Mouse (Mus musculus) thymus, postnatal 36 days (tissue): Measurements from ENCODE around the gene Gm33543.

Experiments
- DNase-seq, 2 experiments: peaks; one replicate each; pipeline ENCODE4 v3.0.0; 2022; ENCODE audit warnings: mixed read lengths in 2 of 2

Gene Gm33543

DNA sequence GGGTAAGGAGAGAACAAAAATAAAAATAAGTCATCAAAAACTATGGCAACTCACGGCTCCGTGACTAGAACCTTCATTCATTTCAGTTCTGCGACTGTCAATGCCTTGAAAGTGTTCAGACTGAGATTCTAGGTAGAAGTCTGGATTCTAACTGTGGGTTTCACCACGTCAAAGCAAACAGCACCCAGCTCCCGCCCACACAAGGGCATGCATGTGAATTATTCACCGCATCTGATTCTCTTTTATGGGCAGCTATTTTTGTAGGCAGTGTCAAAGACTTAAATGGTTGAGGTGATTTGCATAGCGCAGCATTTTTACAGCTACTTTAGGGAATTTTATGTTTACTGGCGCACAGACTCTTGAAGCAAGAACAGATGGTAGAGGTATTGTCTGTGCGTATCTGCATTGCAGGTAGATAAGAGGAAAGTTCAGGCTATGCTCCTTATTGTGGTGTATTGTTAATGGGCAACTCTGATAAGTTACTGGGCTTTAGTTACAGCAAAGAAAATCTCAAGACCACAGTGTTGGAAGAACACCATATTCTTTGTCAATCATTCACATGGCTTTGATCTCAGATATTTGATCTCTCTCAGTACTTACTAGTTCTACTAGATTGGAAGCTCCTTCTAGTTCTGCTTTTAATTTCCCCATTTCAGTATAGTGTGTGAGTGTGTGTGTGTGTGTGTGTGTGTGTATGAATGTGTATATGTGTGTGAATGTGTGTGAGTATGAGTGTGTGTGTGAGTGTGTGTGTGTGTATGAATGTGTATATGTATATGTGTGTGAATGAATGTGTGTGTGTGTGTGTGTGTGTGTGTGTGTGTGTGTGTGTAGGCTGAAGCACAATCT is at the start of gene Gm33543:
Gene Gm33543 (minus strand): TSS at position 142 of the 849 bp plus-strand sequence.
- DNase-seq: peak; percentile 3 to 6

GRCm38 (mm10) chr10:95892132-95892531 is 49.4 kb upstream of the Gm33543 start:
- no peak for DNase-seq

DNA sequence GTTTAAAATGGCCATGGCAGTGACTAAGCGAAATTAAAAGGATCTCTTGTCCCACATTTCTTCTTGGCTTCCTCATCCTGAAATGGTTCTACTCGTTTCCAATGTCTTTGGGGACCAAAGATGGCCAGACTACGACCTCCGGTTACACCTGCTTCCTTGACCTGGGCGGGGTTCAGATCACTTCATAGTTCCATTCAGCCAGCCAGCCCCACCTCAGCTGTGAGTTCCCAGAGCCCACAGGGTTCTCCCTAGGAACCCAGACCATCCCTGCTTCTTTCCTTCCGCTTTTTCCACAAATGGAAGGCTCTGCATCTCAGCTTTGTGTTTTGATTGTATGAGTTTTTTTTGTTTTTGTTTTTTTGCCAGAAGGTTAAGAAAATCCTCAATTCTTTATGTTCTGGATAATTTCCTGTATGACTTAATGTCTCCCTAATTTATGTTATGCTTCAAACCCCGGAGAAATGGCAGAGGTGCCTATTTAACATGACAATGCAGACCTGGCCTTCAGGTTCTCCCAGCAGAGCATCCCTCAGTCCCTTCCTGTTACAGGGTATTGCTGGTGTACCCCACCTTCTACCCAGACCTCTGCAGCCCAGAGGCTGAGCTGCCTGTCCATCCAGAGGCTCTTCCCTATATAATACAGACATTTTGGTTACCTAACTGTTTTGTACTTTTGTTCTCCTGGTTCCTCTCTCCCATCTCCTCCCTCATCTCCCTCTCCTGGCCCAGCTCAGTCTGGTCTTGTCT is 48.7 kb upstream of the Gm33543 start:
- DNase-seq: no peak

GRCm38 (mm10) chr10:95883761-95884517 is 41.2 kb upstream of the Gm33543 start:
- no peak for DNase-seq

DNA sequence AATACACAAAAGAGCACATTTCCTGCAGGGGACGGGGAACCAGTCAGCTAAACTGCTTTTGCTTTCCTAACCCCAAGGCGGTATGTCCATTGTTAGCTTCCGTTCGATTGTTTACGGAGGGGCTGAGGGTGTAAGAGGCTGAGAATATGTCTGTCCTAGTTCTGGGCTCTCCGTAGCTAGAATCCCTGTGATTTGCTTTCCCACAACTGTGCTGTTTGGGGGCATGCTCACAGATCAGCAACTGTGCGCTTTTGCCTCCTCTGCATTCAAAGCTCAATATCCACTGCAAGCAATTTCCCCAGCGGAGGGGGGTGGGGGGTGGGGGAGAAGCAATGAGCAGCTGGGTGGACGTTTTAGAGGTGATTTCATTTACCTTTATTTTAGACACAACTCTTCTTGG is 39.3 kb upstream of the Gm33543 start:
- no peak for DNase-seq

DNA sequence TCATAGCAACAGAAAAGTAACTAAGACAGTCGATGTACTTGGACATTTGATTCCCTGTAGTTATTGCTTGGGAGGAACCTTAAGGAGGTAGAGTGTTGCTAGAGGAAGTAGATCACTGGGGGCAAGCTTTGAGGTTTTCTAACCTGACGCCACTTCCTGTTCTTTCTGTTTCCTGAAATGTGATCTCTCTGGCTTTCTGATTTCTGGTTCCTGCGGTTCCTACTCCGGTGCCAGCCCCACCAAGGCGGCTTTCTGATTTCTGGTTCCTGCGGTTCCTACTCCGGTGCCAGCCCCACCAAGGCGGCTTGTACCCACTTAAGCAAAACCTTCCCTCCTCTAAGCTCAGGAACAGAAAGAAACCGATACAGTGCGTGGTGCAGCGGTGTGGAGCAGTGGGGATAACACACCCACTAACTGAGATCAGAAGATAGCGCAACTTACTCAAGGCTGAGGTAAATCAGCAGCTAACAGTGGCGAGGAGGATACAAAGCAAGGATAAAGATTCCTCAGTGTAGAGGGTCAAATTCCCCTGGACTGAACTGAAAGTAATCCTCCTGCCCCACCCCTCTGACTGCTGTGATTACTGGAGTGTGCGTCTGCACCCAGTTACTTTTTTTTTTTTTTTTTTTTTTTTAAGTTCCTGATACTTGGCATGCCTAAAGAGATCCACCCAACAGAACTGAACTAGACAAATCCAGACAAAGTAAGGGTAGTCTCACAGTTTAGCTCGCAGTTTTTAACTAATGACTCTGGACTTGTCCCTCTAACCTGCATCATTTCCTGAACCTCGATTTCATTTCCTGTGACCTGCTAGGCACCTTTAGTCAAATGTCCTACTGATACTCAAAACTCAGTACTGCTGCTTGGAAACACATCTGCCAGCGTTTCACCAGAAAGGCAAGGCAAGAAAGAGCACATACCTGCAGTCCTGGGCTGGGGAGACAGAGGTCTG is 37.5 kb upstream of the Gm33543 start:
- no peak for DNase-seq

DNA sequence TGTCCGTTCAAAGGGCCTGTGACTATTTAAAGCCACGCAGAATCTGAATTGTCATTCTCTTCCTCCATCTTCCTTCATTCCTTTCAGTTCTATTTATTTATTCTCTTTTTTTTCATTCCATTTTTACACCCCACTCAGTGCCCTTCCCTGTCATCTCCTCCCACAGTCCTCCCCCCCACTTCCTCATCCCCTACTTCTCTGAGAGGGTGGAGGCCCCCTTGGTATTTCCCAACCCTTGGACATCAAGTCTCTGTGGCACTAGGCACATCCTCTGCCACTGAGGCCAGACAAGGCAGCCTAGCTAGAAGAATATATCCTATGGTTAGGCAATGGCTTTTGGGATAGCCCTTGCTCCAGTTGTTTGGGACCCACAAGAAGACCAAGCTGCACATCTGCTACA is 28.1 kb upstream of the Gm33543 start:
- no peak for DNase-seq

- no peak for DNase-seq
These were observed 25.6 kb upstream of the Gm33543 start for GRCm38 (mm10) chr10:95868348-95868747.

GRCm38 (mm10) chr10:95867596-95867995 is 24.9 kb upstream of the Gm33543 start:
- no peak for DNase-seq

DNA sequence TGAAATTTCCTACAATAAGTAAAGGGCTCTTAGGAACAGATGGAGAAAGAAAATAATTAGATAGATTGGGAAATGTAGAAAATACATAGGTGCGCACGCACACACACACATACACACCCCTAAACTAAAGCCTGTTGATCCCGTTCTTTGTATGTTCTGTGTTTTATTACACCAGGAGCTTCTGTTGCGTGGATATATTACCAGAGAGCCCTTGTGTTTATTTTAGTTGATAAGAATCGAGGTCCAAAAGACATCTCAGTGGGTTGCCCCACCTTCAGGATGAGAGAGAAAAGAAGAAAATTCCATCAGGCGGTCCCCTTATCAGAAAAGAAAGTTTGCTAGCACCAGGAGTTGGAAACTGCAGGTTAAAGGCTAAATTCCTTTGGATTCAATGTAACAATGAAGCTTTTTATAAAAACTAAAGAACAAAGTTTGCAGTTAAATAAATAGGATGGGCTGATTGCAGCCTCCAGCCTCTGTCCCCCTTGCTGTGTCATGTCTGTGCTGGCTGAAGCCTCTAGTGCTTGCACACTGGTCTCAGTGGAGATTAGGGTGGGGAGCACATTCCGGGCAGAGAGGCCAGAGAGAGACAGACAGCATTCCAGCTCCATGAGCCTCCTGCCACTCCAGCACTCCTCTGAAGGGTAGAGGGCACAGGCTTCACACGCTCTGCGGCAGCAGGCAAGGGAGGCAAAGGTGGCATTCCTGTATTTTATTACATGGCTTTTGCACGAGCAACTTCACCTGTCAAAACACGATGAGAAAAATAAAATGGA is 21.8 kb upstream of the Gm33543 start:
- no peak for DNase-seq

GRCm38 (mm10) chr10:95862664-95863063 is 19.9 kb upstream of the Gm33543 start:
- DNase-seq: no peak

DNA sequence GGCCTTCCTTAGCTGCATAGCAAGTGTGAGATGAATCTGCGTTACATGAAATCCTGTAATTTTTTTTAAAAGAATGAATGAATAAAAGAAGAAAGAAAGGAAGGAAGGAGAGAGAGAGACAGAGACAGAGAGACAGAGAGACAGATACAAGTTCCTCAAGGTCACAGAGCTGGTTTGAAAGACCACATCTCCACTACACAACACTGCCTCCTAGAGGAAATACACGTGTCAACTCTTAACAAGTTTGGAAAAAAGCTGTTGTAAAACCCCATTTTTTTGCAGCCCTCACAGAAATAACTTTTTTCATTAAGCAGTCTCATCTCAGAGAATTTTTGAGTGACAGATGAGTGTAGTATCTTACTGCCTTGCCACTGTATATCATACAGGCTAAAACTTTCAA is 15.4 kb upstream of the Gm33543 start:
- no peak for DNase-seq

DNA sequence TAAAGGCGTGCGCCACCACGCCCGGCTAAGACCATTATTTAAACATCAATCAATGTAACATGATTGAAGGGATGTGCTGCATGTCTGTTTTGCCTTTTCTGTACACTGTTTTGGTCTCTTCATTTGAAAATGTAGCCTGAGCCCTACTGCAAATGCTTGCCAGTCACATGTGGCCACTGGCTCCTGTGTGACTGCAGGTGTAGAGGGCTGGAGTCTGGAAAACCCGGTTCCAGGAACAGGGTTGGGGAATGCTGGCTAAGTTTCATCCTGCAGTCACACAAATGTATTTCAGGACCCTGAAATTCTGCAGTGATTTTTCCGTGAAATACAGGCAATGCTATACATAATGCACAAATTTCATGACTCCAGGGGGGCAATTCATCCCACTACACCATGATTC is 12.7 kb upstream of the Gm33543 start:
- DNase-seq: no peak

DNA sequence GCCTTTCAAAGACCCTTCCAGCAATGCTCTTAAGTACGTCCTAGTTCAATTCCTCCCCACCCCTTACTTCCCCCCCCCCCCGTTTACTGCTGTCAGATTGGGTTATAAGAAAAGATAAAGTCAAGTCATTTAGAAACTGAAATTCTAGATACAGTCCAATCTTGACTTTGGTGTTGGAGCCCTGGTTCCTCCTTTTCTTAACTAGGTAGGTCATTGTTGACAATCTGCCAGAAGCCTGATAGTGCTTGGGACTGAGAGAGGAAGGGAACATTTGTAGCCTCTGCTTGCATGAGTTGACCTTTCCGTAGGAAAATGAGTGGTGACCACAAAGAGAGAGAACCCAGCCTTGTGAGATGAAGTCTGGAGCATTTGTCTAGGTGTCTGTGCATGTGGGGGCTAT is 7.8 kb upstream of the Gm33543 start:
- DNase-seq: no peak

DNA sequence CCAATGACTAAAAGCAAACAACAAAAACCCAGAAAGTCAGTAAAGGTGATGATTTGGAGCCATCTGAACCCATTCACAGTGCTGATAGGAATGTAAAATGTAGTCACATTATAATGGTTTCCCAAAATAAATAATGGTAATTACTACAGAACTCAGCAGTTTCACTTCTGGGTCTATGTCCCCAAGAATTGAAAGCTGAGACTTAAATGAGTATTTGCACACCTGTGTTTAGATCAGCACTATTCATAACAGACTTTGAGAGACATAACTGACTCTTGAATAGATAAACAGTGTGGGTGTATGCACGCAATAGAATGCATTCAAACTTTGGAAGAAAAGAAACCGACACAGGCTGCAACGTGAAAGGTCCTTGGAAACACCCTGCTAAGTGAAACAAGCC is 4.0 kb upstream of the Gm33543 start:
- DNase-seq: no peak

DNA sequence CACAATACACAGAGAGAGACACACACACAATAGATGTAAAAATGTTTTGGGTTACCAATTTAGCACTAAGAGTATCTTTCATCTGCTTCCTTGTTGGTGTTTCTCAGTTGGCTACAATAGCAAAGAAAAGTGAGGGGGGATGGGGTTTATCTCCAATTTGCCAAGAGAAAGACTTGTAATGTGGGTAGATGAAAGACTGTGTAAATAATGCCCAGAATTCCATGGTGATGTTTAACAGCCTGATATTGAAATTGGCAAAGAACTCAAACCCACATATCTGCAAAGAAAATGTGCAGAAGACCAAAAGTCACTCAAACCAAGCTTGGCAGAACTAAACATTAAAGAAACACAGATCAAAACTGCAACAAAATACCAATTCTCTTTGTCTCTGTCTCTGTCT is 3.6 kb upstream of the Gm33543 start:
- DNase-seq: no peak

DNA sequence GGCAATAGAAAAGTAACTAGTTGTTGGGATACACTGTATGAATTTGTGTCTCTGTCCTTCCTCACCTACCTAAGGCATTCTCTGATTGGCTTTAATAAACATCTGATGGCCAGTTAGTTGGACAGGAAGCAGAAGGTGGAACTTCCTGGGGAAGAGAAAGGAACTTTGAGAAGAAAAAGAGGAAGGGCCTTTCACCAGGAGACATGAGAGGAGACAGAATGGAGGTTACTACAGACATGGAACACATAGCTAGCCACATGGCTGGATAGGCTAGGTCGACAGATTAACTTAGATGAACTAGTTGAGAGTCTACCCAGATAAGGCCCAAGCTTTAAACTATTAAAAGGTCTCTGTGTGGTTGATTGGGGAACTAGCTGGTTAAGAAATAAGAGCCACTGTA is 1.1 kb upstream of the Gm33543 start:
- no peak for DNase-seq

DNA sequence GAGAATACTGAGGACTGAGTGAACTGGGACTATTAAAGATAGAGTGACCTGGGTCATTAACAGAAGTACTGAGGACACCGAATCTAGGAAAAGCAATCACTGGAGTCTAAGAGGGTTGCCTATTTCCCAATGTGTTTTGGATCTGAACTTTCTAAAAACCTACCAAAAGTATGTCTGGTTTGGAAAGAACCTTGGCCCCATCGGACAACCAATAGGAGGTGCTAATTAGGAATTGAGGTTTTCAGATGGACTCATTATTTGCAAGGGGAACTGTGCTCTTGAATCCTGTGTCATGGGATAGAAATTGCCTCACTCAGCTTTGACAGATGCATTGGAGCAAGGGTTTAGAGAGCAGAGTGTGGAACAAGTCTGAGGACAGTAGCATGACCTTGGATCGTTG is 1.5 kb downstream of the Gm33543 start:
- DNase-seq: no peak

GRCm38 (mm10) chr10:95839803-95840202 is 2.9 kb downstream of the Gm33543 start:
- DNase-seq: no peak

- DNase-seq: no peak
These were observed 3.7 kb downstream of the Gm33543 start for GRCm38 (mm10) chr10:95839036-95839435.

DNA sequence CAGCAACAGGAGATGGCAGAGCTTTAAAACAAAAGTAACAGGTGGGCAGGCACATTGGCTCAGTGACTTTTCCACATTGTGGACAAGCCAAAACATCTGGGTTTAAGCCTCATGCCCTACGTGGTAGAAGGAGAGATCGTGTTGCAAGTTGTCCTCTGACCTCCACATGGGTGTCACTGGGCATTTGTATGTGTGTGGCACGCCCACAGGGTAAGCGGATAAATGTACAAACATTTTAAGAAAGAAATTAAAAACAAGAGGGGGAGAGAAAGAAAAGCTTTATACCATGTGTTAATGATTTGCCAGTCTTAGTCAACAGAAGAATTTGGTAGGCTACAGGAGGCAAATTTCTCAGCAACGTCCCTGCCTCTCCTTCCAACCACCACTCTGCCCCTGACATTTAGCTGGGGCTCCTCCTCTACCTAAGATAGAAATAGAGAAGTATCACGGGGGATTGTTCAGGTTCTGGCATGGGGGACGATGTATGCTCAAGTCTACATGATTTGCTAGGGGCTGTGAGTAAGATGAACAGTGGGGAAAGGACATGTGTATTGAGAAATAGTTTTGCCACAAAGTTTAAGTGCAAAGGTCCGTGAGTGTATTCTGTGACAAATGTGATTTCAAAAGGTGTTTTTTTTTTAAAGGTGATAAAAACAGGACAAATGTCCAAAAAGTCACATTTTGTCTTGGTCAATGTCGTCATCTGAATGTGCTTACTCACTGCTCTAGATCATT is 6.0 kb downstream of the Gm33543 start:
- no peak for DNase-seq
